Mouse (Mus musculus): ENCODE measurements around the gene Arhgap18. TPM values are rescaled to one million over a fixed set of nuclear protein-coding genes. Genes with fewer than 3 reads are reported as not detected.

The Arhgap18 gene
- polyA plus RNA-seq, 1 experiment from 2014 or later: 13.9 TPM

DNA sequence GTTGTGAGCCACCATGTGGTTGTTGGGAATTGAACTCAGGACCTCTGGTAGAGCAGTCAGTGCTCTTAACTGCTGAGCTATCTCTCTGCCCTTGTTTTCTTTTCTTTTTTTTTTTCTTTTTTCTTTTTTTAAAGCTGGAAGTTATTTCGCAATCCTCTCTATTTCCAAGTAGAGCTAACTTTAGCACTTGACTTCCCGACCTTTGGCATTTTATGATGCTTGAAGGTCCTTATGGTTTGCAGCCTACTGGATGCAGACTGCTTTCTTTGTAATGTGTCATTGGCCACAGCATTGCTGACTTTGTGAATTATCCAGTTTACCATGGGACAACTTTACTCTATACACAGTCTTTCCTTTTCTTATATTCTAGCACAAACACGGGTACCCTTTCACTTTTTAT is 80.2 kb downstream of the Arhgap18 start:
- Histone ChIP-seq H3K36me3 (ENCODE audit: control insufficient read depth, insufficient read depth, low read length) (no peaks in the 10 kb centered on the region), H3K4me1 (ENCODE audit: control insufficient read depth, insufficient read depth, low read length) (peaks cover 5% of the 10 kb centered on the region), H3K4me3 (ENCODE audit: low read depth, low read length) (no peak overlapping the region), H3K9me3 (replicated peaks; ENCODE audit: control insufficient read depth, low read length, poor library complexity, severe bottlenecking) (no peaks in the 10 kb centered on the region), H3K4me2 (ENCODE audit: low read length) (no peak overlapping the region), H3K9ac (ENCODE audit: low read depth, low read length) (no peak overlapping the region), H3K27me3 (ENCODE audit: control insufficient read depth, insufficient read depth, low read depth, low read length) (no peaks in the 10 kb centered on the region), H3K27ac (ENCODE audit: low read length) (no peak overlapping the region)
- WGBS: 93% methylated on average over 3 of the region's 3 CpGs
- no peak for ATAC-seq

DNA sequence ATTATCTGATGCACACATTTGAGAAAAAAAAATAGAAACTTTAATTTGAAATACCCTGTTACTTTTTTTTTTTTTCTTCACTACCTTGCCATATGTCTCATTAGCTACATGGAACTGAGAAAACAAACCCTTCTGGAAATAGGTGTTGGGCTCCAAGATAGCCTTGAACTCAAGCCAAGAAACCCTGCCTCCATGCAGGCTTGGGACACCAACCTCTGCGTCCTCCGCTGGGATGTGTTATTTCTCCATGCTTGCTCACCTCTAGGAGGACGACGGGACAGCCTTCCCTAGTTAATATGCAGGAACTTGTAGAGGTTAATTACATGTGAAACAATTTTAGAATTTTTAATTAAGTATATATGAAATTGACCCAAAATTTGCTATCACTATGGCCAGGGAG is 96.1 kb downstream of the Arhgap18 start:
- Histone ChIP-seq H3K4me1 (ENCODE audit: control insufficient read depth, insufficient read depth, low read length) (no peaks in the 10 kb centered on the region), H3K4me2 (ENCODE audit: low read length) (no peak overlapping the region), H3K27me3 (ENCODE audit: control insufficient read depth, insufficient read depth, low read depth, low read length) (no peaks in the 10 kb centered on the region), H3K4me3 (ENCODE audit: low read depth, low read length) (no peak overlapping the region), H3K9ac (ENCODE audit: low read depth, low read length) (no peak overlapping the region), H3K27ac (ENCODE audit: low read length) (no peak overlapping the region), H3K36me3 (ENCODE audit: control insufficient read depth, insufficient read depth, low read length) (no peaks in the 10 kb centered on the region), H3K9me3 (replicated peaks; ENCODE audit: control insufficient read depth, low read length, poor library complexity, severe bottlenecking) (no peaks in the 10 kb centered on the region)
- 73% methylated on average over 4 of the region's 4 CpGs for WGBS
- ATAC-seq: no peak

DNA sequence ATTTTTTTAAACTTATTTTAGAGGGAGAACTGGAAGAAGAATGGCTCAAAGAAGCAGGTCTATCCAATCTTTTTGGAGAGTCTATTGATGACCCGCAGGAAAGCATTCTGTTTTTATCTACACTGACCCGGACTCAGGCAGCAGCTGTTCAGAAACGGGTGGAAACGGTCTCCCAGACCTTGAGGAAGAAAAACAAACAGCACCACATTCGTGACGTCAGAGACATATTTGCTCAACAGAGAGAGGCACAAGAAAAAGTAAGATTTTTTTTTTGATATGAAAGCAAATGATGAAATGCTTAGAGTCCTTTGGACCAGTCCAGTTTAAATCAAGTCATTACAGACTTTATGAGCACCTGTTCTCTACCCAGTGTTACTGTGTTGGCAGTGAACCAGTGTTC is 96.6 kb downstream of the Arhgap18 start:
- 81% methylated on average over 6 of the region's 6 CpGs for WGBS
- no peaks in the 10 kb centered on the region for H3K9me3 ChIP-seq (replicated peaks; ENCODE audit: control insufficient read depth, low read length, poor library complexity, severe bottlenecking)
- no peak for ATAC-seq
- H3K4me1 ChIP-seq (ENCODE audit: control insufficient read depth, insufficient read depth, low read length): no peaks in the 10 kb centered on the region
- H3K27me3 ChIP-seq (ENCODE audit: control insufficient read depth, insufficient read depth, low read depth, low read length): no peaks in the 10 kb centered on the region
- no peak overlapping the region for H3K4me3 ChIP-seq (ENCODE audit: low read depth, low read length)
- no peak overlapping the region for H3K4me2 ChIP-seq (ENCODE audit: low read length)
- H3K36me3 ChIP-seq (ENCODE audit: control insufficient read depth, insufficient read depth, low read length): no peaks in the 10 kb centered on the region
- no peak overlapping the region for H3K9ac ChIP-seq (ENCODE audit: low read depth, low read length)
- H3K27ac ChIP-seq (ENCODE audit: low read length): no peak overlapping the region

DNA sequence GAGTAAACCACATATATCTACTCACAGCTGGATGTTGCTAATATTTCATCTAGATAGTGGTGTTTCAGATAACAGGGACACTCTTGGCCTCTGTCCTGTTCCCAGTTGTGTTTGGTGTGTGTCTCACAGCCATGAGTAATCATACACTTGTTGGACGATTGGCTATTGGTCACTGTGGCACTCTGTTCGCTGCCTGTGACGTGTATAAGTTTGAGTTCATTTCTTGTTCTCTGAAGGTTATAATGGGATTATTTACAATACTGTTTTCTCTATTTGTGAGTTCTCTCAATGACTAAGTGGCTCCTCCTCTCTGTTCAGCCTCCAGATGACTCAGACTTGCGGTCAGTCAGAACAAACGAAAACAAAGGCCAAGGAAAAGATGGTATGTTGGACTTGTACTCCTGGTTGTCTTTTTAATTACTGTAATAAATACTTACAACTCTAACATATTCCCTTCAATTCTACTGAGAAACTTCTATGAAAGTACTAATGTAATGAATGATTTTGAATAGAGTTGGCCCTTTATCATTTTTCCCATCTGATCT is 101.4 kb downstream of the Arhgap18 start:
- Histone ChIP-seq H3K4me1 (ENCODE audit: control insufficient read depth, insufficient read depth, low read length) (peaks cover 6% of the 10 kb centered on the region), H3K27ac (ENCODE audit: low read length) (no peak overlapping the region), H3K9me3 (replicated peaks; ENCODE audit: control insufficient read depth, low read length, poor library complexity, severe bottlenecking) (no peaks in the 10 kb centered on the region), H3K9ac (ENCODE audit: low read depth, low read length) (no peak overlapping the region), H3K4me3 (ENCODE audit: low read depth, low read length) (no peak overlapping the region), H3K27me3 (ENCODE audit: control insufficient read depth, insufficient read depth, low read depth, low read length) (no peaks in the 10 kb centered on the region), H3K4me2 (ENCODE audit: low read length) (no peak overlapping the region), H3K36me3 (ENCODE audit: control insufficient read depth, insufficient read depth, low read length) (no peaks in the 10 kb centered on the region)
- 90% methylated on average over 5 of the region's 5 CpGs for WGBS
- ATAC-seq: no peak

DNA sequence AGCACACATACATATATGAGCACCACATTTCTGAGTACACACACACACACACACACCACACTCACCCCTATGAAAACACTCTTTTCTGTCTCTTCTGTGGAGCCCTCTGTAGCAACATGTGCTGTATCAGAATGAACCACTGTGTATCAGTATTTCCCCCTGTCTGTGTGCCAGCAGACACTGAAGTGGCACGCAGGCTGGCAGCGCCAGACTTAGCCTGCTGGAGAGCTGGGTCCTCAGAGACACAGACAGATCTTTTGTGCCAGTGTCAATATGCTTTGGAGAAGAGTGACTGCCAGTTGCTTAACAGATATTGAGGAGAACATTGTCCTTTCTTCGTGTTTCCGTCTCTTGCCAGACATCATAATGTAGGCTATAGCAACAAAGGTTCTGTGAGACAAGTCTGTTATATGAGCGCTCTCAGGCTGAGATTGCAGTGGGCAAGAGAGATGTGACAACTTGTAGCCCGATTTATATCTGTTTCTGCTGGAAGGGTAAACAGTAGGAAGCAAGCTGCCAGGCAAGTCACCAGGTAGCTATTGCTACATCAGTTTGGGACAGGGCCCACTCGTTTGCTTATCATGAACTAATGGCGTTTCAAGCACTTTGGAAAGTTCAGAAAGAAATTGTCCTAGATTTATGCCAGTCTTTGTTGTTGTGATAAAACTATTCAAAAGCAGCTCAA is 102.8 kb downstream of the Arhgap18 start:
- H3K4me3 ChIP-seq (ENCODE audit: low read depth, low read length): no peak overlapping the region
- H3K9ac ChIP-seq (ENCODE audit: low read depth, low read length): no peak overlapping the region
- H3K9me3 ChIP-seq (replicated peaks; ENCODE audit: control insufficient read depth, low read length, poor library complexity, severe bottlenecking): no peaks in the 10 kb centered on the region
- peak; percentile 75 for ATAC-seq
- 75% methylated on average over 8 of the region's 8 CpGs for WGBS
- no peak overlapping the region for H3K4me2 ChIP-seq (ENCODE audit: low read length)
- peaks cover 6% of the 10 kb centered on the region for H3K4me1 ChIP-seq (ENCODE audit: control insufficient read depth, insufficient read depth, low read length)
- H3K27me3 ChIP-seq (ENCODE audit: control insufficient read depth, insufficient read depth, low read depth, low read length): no peaks in the 10 kb centered on the region
- H3K27ac ChIP-seq (ENCODE audit: low read length): no peak overlapping the region
- H3K36me3 ChIP-seq (ENCODE audit: control insufficient read depth, insufficient read depth, low read length): no peaks in the 10 kb centered on the region

DNA sequence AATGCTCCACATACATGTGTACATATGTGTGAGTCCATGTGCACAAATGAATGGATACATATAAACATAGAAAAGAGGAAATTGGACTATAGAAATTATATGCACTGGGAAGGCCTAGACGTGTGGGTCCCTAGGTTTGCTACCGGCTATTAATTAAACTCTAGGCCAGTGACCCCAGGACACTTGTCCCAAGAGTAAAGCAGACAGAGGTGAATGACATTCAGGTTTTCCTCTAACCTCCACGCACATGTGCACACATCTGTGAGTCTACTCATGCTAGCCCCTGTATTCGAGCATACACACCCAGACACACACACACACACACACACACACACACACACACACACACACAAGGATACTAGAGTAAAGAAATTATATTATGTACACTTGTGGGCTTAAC is 104.4 kb downstream of the Arhgap18 start:
- Histone ChIP-seq H3K4me1 (ENCODE audit: control insufficient read depth, insufficient read depth, low read length) (peaks cover 6% of the 10 kb centered on the region), H3K9ac (ENCODE audit: low read depth, low read length) (no peak overlapping the region), H3K9me3 (replicated peaks; ENCODE audit: control insufficient read depth, low read length, poor library complexity, severe bottlenecking) (no peaks in the 10 kb centered on the region), H3K27me3 (ENCODE audit: control insufficient read depth, insufficient read depth, low read depth, low read length) (no peaks in the 10 kb centered on the region), H3K4me2 (ENCODE audit: low read length) (no peak overlapping the region), H3K27ac (ENCODE audit: low read length) (no peak overlapping the region), H3K4me3 (ENCODE audit: low read depth, low read length) (no peak overlapping the region), H3K36me3 (ENCODE audit: control insufficient read depth, insufficient read depth, low read length) (0 out of 2 replicates have a peak, but pooled peaks cover 2% of the 10 kb centered on the region)
- WGBS: 84% methylated on average over 4 of the region's 4 CpGs
- ATAC-seq: 0 out of 2 replicates have a peak, but pooled peaks have one; percentile 29

DNA sequence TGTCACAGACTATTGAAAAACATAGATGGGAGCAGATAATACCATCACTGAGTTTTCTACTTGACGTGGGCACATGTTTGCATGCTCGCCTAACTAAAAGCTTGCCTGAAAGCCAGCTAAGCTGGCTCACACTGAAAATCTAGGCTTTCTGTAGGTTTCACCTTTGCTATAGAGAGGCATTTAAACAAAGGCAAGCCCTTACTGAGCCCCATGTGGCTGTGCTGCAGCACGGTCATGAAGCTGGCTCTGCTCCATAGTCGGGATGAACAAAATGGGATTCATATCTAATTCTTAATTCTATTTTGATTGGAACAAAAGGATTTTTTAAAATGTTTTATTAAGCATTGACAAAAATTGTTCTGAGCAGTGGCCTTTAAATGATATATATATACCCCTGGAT is 105.3 kb downstream of the Arhgap18 start:
- Histone ChIP-seq H3K4me1 (ENCODE audit: control insufficient read depth, insufficient read depth, low read length) (peaks cover 6% of the 10 kb centered on the region), H3K4me2 (ENCODE audit: low read length) (no peak overlapping the region), H3K36me3 (ENCODE audit: control insufficient read depth, insufficient read depth, low read length) (0 out of 2 replicates have a peak, but pooled peaks cover 2% of the 10 kb centered on the region), H3K27ac (ENCODE audit: low read length) (peak overlapping the region; percentile 54; the same call in 1 of the 2 replicates), H3K9me3 (replicated peaks; ENCODE audit: control insufficient read depth, low read length, poor library complexity, severe bottlenecking) (no peaks in the 10 kb centered on the region), H3K9ac (ENCODE audit: low read depth, low read length) (no peak overlapping the region), H3K4me3 (ENCODE audit: low read depth, low read length) (no peak overlapping the region), H3K27me3 (ENCODE audit: control insufficient read depth, insufficient read depth, low read depth, low read length) (no peaks in the 10 kb centered on the region)
- peak; percentile 62; the same call in 1 of the 2 replicates for ATAC-seq
- WGBS: 47% methylated on average over 4 of the region's 4 CpGs

DNA sequence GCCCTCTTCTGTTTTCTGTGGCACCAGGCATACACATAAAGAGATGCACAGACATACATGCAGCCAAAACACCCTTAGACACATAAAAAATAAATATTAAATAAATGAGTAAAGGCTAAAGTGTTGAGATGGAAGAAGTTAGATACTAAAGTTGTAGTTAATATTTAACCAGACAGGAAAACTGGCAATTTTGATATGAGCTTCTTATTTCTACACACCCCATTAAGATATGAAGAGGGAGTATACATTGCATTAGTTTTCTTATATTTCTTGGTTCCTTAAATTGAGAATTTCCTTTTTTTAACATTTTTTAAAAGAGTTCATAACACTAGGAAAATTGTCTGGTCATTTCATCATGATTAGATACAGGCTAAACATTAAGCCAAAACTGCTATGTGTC is 108.0 kb downstream of the Arhgap18 start:
- Histone ChIP-seq H3K4me2 (ENCODE audit: low read length) (no peak overlapping the region), H3K9me3 (replicated peaks; ENCODE audit: control insufficient read depth, low read length, poor library complexity, severe bottlenecking) (no peaks in the 10 kb centered on the region), H3K36me3 (ENCODE audit: control insufficient read depth, insufficient read depth, low read length) (0 out of 2 replicates have a peak, but pooled peaks cover 2% of the 10 kb centered on the region), H3K27ac (ENCODE audit: low read length) (no peak overlapping the region), H3K4me3 (ENCODE audit: low read depth, low read length) (no peak overlapping the region), H3K4me1 (ENCODE audit: control insufficient read depth, insufficient read depth, low read length) (peaks cover 6% of the 10 kb centered on the region), H3K9ac (ENCODE audit: low read depth, low read length) (no peak overlapping the region), H3K27me3 (ENCODE audit: control insufficient read depth, insufficient read depth, low read depth, low read length) (no peaks in the 10 kb centered on the region)
- no peak for ATAC-seq

DNA sequence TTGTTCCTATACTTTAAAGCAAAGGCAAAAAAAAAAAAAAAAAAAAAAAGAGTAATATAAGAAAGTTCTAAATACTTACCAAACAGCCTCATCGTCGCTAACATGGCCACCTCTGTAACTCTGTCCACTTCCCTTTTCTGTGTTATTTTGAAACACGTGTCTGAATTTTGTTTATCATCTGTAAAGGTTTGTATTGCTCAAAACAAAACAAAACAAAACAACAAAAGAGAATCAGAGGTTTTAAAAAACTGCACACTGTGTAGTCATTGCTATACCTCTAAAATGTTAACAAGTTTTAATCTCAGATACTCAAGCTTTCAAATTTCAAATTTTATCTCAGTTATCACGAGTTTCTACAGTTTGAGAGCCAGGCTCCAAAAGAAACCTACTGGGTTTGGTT is 109.0 kb downstream of the Arhgap18 start:
- 92% methylated on average over 4 of the region's 4 CpGs for WGBS
- H3K4me1 ChIP-seq (ENCODE audit: control insufficient read depth, insufficient read depth, low read length): peaks cover 6% of the 10 kb centered on the region
- no peak overlapping the region for H3K9ac ChIP-seq (ENCODE audit: low read depth, low read length)
- no peaks in the 10 kb centered on the region for H3K9me3 ChIP-seq (replicated peaks; ENCODE audit: control insufficient read depth, low read length, poor library complexity, severe bottlenecking)
- H3K36me3 ChIP-seq (ENCODE audit: control insufficient read depth, insufficient read depth, low read length): 0 out of 2 replicates have a peak, but pooled peaks cover 2% of the 10 kb centered on the region
- no peaks in the 10 kb centered on the region for H3K27me3 ChIP-seq (ENCODE audit: control insufficient read depth, insufficient read depth, low read depth, low read length)
- no peak overlapping the region for H3K4me3 ChIP-seq (ENCODE audit: low read depth, low read length)
- no peak overlapping the region for H3K27ac ChIP-seq (ENCODE audit: low read length)
- no peak for ATAC-seq
- no peak overlapping the region for H3K4me2 ChIP-seq (ENCODE audit: low read length)
